Mouse (Mus musculus) hematopoietic stem cell, adult 5-6 weeks (primary cell): ENCODE data around the gene Slc44a2. TPM values are rescaled to one million over a fixed set of nuclear protein-coding genes. Genes with fewer than 3 reads are reported as not detected.
"Not testable (repeated sequence)": the region's sequence is repeated elsewhere in the genome, so short reads cannot be mapped to it uniquely, and the experiment has no call there.

Experiments
- ATAC-seq, 2 experiments: fragments of 125-278 bp in 1 of 2; replicated peaks in 1 of 2; 2 replicates each; pipeline ENCODE4 v1.8.0; 2016 to 2017; ENCODE audit warnings: inconsistent platforms in 2 of 2, mild to moderate bottlenecking in 2 of 2, moderate number of reproducible peaks in 2 of 2, low read depth in 1 of 2, moderate TSS enrichment in 1 of 2; ENCODE audit not compliant: low FRiP score in 2 of 2, poor library complexity in 2 of 2, severe bottlenecking in 2 of 2, insufficient read depth in 1 of 2, low TSS enrichment in 1 of 2
- total RNA-seq: library from RNA; stranded (forward); fragments of 172-1452, 232-1000 nt; gene quantifications from 2 replicates; pipeline ENCODE4 v1.2.3, GENCODE M21; 2017

Slc44a2 gene
- total RNA-seq, 1 experiment from 2014 or later: 65.7 TPM

- peak; percentile 80 to 82 for ATAC-seq
Measured at GRCm38 (mm10) chr9:21291022-21291787, 29.3 kb upstream of the Slc44a2 start, which contains the start of gene Cdkn2d. Gene Cdkn2d, minus strand, starts transcription at chr9:21291407.

GRCm38 (mm10) chr9:21291868-21292267 is 28.6 kb upstream of the Slc44a2 start:
- not testable (repeated sequence) for ATAC-seq

GRCm38 (mm10) chr9:21292271-21292670 is 28.2 kb upstream of the Slc44a2 start:
- ATAC-seq: no peak

GRCm38 (mm10) chr9:21299014-21299413 is 21.5 kb upstream of the Slc44a2 start:
- no peak for ATAC-seq

- ATAC-seq: no peak
Measured at GRCm38 (mm10) chr9:21305065-21305464, 15.4 kb upstream of the Slc44a2 start.

- ATAC-seq: peak; percentile 80 to 85
Measured at GRCm38 (mm10) chr9:21309150-21309741, 11.3 kb upstream of the Slc44a2 start.

GRCm38 (mm10) chr9:21311695-21312094 is 8.8 kb upstream of the Slc44a2 start:
- ATAC-seq: no peak

GRCm38 (mm10) chr9:21312134-21312533 is 8.4 kb upstream of the Slc44a2 start, which contains the start of gene Ap1m2:
Gene Ap1m2, minus strand, starts transcription at chr9:21312337.
- ATAC-seq: no peak

- ATAC-seq: peak; percentile 78 to 79
Measured at GRCm38 (mm10) chr9:21313394-21313793, 7.1 kb upstream of the Slc44a2 start.

GRCm38 (mm10) chr9:21314367-21315140 is 5.9 kb upstream of the Slc44a2 start:
- ATAC-seq: no peak

GRCm38 (mm10) chr9:21315421-21315820 is 5.1 kb upstream of the Slc44a2 start:
- no peak for ATAC-seq

GRCm38 (mm10) chr9:21316696-21317095 is 3.8 kb upstream of the Slc44a2 start:
- ATAC-seq: no peak; a peak in 1 of 4 replicates

GRCm38 (mm10) chr9:21318792-21319191 is 1.7 kb upstream of the Slc44a2 start:
- ATAC-seq: no peak

GRCm38 (mm10) chr9:21319503-21319902 is 995 bp upstream of the Slc44a2 start:
- ATAC-seq: no peak

- no peak for ATAC-seq
Measured at GRCm38 (mm10) chr9:21320280-21320618, 249 bp upstream of the Slc44a2 start.

- peak; percentile 32 to 58 for ATAC-seq
Measured at GRCm38 (mm10) chr9:21321513-21321835, 976 bp downstream of the Slc44a2 start.

GRCm38 (mm10) chr9:21322211-21322916 is 1.9 kb downstream of the Slc44a2 start:
- ATAC-seq: no peak

GRCm38 (mm10) chr9:21322917-21323297 is 2.4 kb downstream of the Slc44a2 start:
- not testable (repeated sequence) for ATAC-seq
